Mouse (Mus musculus) spleen, embryonic (tissue): ENCODE data around the gene Slc41a3.

Experiments used
- CTCF ChIA-PET: fragments of 350-600 bp; sonication (Branson Sonifier 250); formaldehyde crosslinking; loops from one replicate; lab custom pipeline; 2022; lab: Charles Lee

Gene Slc41a3

GRCm38 (mm10) chr6:90668693-90669092, 64.2 kb downstream of the Slc41a3 start:
- CTCF ChIA-PET, result no interaction called here

- CTCF ChIA-PET, result interaction anchor here (1.2 kb wide), 1 partner anchor 13 kb away, joined by 4 read pairs; no protein-coding TSS in a partner anchor
Observed at GRCm38 (mm10) chr6:90678759-90679158, 74.2 kb downstream of the Slc41a3 start.

GRCm38 (mm10) chr6:90680401-90680800, 75.9 kb downstream of the Slc41a3 start:
- CTCF ChIA-PET, result no interaction called here

- CTCF ChIA-PET, result no interaction called here
Observed at GRCm38 (mm10) chr6:90683831-90684532, 79.5 kb downstream of the Slc41a3 start.

GRCm38 (mm10) chr6:90686812-90687211, 82.3 kb downstream of the Slc41a3 start:
- CTCF ChIA-PET, result no interaction called here

GRCm38 (mm10) chr6:90688003-90688402, 83.5 kb downstream of the Slc41a3 start:
- CTCF ChIA-PET, result no interaction called here

- CTCF ChIA-PET, result interaction anchor here (0.6 kb wide), 1 partner anchor 144 kb away, joined by 5 read pairs; no protein-coding TSS in a partner anchor
Observed at GRCm38 (mm10) chr6:90688742-90689141, 84.2 kb downstream of the Slc41a3 start.

- CTCF ChIA-PET, result no interaction called here
Observed at GRCm38 (mm10) chr6:90689500-90689899, 85.0 kb downstream of the Slc41a3 start.

- CTCF ChIA-PET, result no interaction called here
Observed at GRCm38 (mm10) chr6:90691935-90692334, 87.4 kb downstream of the Slc41a3 start.

GRCm38 (mm10) chr6:90692404-90692803, 87.9 kb downstream of the Slc41a3 start:
- CTCF ChIA-PET, result no interaction called here

GRCm38 (mm10) chr6:90695754-90696153, 91.2 kb downstream of the Slc41a3 start:
- CTCF ChIA-PET, result no interaction called here
